7 mouse cellular contexts compared by ENCODE assay signal in genomic region chr4:138153980-138154379, GRCm38 (mm10).
DNase-seq lines count a peak whose midpoint lies in the region; ATAC-seq and TF ChIP-seq lines count a peak whose summit lies in the region.

No protein-coding gene starts in this region.

- H3K9me3 ChIP-seq in liver, embryonic 12.5 days (replicated peaks), result no peaks in the 10 kb centered on the region
- H3K9me3 ChIP-seq in MEL (replicated peaks; ENCODE audit: insufficient read depth, low read length), result no peaks in the 10 kb centered on the region
- no peaks in the 10 kb centered on the region for H3K9me3 ChIP-seq in kidney, postnatal 0 days (replicated peaks; ENCODE audit: low read length)

- peak; percentile 64 to 82 (median 64) for TF ChIP-seq CTCF in MEL (IDR thresholded peaks at IDR 0.05 in 2 of 3, conservative IDR thresholded peaks at IDR 0.05 in 1 of 3; ENCODE audit: control insufficient read depth in 1 of 3, insufficient read depth in 1 of 3, low read depth in 2 of 3, low read length in 3 of 3, poor library complexity in 1 of 3, severe bottlenecking in 1 of 3)
- peak; percentile 80 for TF ChIP-seq CTCF in kidney, postnatal 0 days (IDR thresholded peaks at IDR 0.05; ENCODE audit: low read depth)

- H3K4me3 ChIP-seq in liver, embryonic 12.5 days, result no peak overlapping the region
- no peak overlapping the region for H3K4me3 ChIP-seq in MEL (ENCODE audit: control insufficient read depth in 1 of 2, insufficient read depth in 1 of 2, low read depth in 2 of 2, low read length in 2 of 2)
- H3K4me3 ChIP-seq in kidney, postnatal 0 days (replicated peaks; ENCODE audit: low read depth, low read length), result no peak overlapping the region

- peak; percentile 12 for TF ChIP-seq RAD21 in MEL (IDR thresholded peaks at IDR 0.05; ENCODE audit: low read depth, low read length)

- 37% methylated on average over 3 of the region's 3 CpGs for WGBS in liver, embryonic 12.5 days (ENCODE audit: insufficient replicate concordance)
- 53% methylated on average over 3 of the region's 3 CpGs for WGBS in kidney, postnatal 0 days

- no peaks in the 10 kb centered on the region for H3K27me3 ChIP-seq in liver, embryonic 12.5 days (replicated peaks)
- H3K27me3 ChIP-seq in MEL (ENCODE audit: control insufficient read depth in 1 of 2, insufficient read depth in 2 of 2, low read length in 2 of 2), result no peaks in the 10 kb centered on the region
- H3K27me3 ChIP-seq in kidney, postnatal 0 days (ENCODE audit: insufficient read depth, low read length), result no peaks in the 10 kb centered on the region

- TF ChIP-seq EP300 in MEL (IDR thresholded peaks at IDR 0.05; ENCODE audit: low read depth in 1 of 2, low read length in 2 of 2), result no peak

- peak; percentile 40 for DNase-seq in liver
- DNase-seq in MEL (ENCODE audit: low read depth, low spot score), result peak; percentile 67
- peak; percentile 48 for DNase-seq in brain, adult 2 months (ENCODE audit: low read depth, low spot score)
- peak; percentile 61 for DNase-seq in kidney, postnatal 0 days (ENCODE audit: low spot score)
- peak; percentile 46 for DNase-seq in retina, postnatal 1 day
- no peak for DNase-seq in frontal cortex, postnatal 10 days (ENCODE audit: low spot score in 2 of 2)

- no peak overlapping the region for H3K4me2 ChIP-seq in liver, embryonic 12.5 days
- no peak overlapping the region for H3K4me2 ChIP-seq in kidney, postnatal 0 days (ENCODE audit: low read length)

- H3K27ac ChIP-seq in liver, embryonic 12.5 days, result no peak overlapping the region
- H3K27ac ChIP-seq in MEL (ENCODE audit: control insufficient read depth, low read depth, low read length), result no peak overlapping the region
- H3K27ac ChIP-seq in kidney, postnatal 0 days, result no peak overlapping the region

- no peak overlapping the region for H3K9ac ChIP-seq in liver, embryonic 12.5 days
- H3K9ac ChIP-seq in MEL (ENCODE audit: control insufficient read depth, low read depth, low read length, poor library complexity, severe bottlenecking), result no peak overlapping the region
- H3K9ac ChIP-seq in kidney, postnatal 0 days (ENCODE audit: low read depth, low read length), result no peak overlapping the region

- TF ChIP-seq POLR2A in MEL (IDR thresholded peaks at IDR 0.05; ENCODE audit: control insufficient read depth in 1 of 2, insufficient read depth in 1 of 2, low read depth in 1 of 2, low read length in 2 of 2, poor library complexity in 1 of 2), result no peak

- H3K79me2 ChIP-seq in MEL (ENCODE audit: control insufficient read depth, insufficient read depth, low read length, poor library complexity), result no peaks in the 10 kb centered on the region

- no peak for ATAC-seq in liver, embryonic 12.5 days
- ATAC-seq in kidney, postnatal 0 days (replicated peaks; ENCODE audit: low FRiP score, low read depth), result no peak

- H3K36me3 ChIP-seq in liver, embryonic 12.5 days, result peaks cover 68% of the 10 kb centered on the region
- H3K36me3 ChIP-seq in MEL (ENCODE audit: control insufficient read depth in 1 of 2, insufficient read depth in 2 of 2, low read length in 2 of 2), result peaks cover 0 to 3% of the 10 kb centered on the region in 2 experiments; a peak in 1 of 4 replicates
- peaks cover 25% of the 10 kb centered on the region for H3K36me3 ChIP-seq in kidney, postnatal 0 days (ENCODE audit: insufficient read depth, low read length)

- no peaks in the 10 kb centered on the region for H3K4me1 ChIP-seq in liver, embryonic 12.5 days
- no peaks in the 10 kb centered on the region for H3K4me1 ChIP-seq in MEL (ENCODE audit: control insufficient read depth in 1 of 2, insufficient read depth in 2 of 2, low read length in 2 of 2)
- no peaks in the 10 kb centered on the region for H3K4me1 ChIP-seq in kidney, postnatal 0 days (replicated peaks; ENCODE audit: insufficient read depth, low read length)

TF ChIP-seq in MEL, 35 proteins besides CTCF, POLR2A, EP300 and RAD21:
- TF ChIP-seq MYC (IDR thresholded peaks at IDR 0.05; ENCODE audit: low read depth, low read length) (peak; percentile 81), JUND (IDR thresholded peaks at IDR 0.05; ENCODE audit: low read depth, low read length) (no peak), ZC3H11A (IDR thresholded peaks at IDR 0.05; ENCODE audit: low read depth, low read length) (0 out of 2 replicates have a peak, but pooled peaks have one; percentile 7), POLR2AphosphoS2 (IDR thresholded peaks at IDR 0.05; ENCODE audit: low read length) (no peak), MEF2A (IDR thresholded peaks at IDR 0.05; ENCODE audit: extremely low read depth, insufficient replicate concordance, low read depth, low read length, poor library complexity, severe bottlenecking) (no peak), HCFC1 (IDR thresholded peaks at IDR 0.05; ENCODE audit: low read depth, low read length) (no peak), SMC3 (IDR thresholded peaks at IDR 0.05; ENCODE audit: low read depth, low read length) (peak; percentile 60), ZNF384 (IDR thresholded peaks at IDR 0.05; ENCODE audit: low read depth, low read length) (peak; percentile 51; the same call in 1 of the 2 replicates)

Comparison
In these comparisons a context has a peak if more than half of its experiments do, and no peak if none do; other contexts are left out.
1. DNase-seq: peak in liver (single experiment), MEL (single experiment), brain, adult 2 months (single experiment), kidney, postnatal 0 days (single experiment) and retina, postnatal 1 day (single experiment); none in frontal cortex, postnatal 10 days (0 of 2).